Mouse (Mus musculus) brain, embryonic 14.5 days (tissue): ENCODE data around the gene Lipc.

Source experiments
- CTCF ChIP-seq: fragments of 200-500 bp; IDR thresholded peaks from 2 replicates; pipeline ENCODE4 v1.5.1; 2012; ENCODE audit warnings: inconsistent platforms, mild to moderate bottlenecking, moderate library complexity, borderline replicate concordance; ENCODE audit not compliant: insufficient read depth, insufficient read length; ENCODE audit errors: extremely low read depth
- POLR2A ChIP-seq: fragments of 200-500 bp; IDR thresholded peaks from 2 replicates; pipeline ENCODE4 v1.6.1; 2012; ENCODE audit warnings: mild to moderate bottlenecking, inconsistent platforms, borderline replicate concordance; ENCODE audit not compliant: poor library complexity, insufficient read depth, insufficient read length, severe bottlenecking; ENCODE audit errors: extremely low read depth

DNA sequence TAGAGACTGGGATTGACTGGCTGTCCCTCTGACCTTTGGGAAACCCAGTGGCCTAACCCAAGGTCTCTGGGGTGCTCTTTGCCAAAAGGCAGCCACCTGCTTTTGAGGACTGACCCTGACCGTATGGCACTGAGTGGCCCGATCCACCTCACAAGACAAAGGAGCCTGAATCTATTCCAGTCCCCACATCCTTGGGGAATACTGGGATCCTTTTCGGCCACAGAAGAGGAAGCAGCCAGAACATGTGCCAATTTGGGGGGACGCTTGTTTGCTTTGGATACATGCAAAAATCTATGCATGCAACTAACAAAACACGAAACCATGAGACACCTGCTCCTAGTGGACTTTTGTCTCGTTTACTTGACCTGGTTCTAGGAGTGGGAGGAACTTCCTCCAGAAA, 41.7 kb downstream of the Lipc start:
- TF ChIP-seq POLR2A: no peak
- no peak for TF ChIP-seq CTCF
